Comparison of ENCODE assay signal across 8 mouse cellular contexts in genomic region chr6:86684655-86685011, GRCm38 (mm10). TPM values are rescaled to one million over a fixed set of nuclear protein-coding genes. Genes with fewer than 3 reads are reported as not detected.
DNase-seq lines count a peak whose midpoint lies in the region; ATAC-seq and TF ChIP-seq lines count a peak whose summit lies in the region.

No protein-coding gene starts in this region.

- H3K4me3 ChIP-seq in liver, adult 2 months (ENCODE audit: insufficient read depth, low read depth, low read length), result peak overlapping the region; percentile 8
- H3K4me3 ChIP-seq in embryonic facial prominence, embryonic 12.5 days, result peak overlapping the region; percentile 82
- peak overlapping the region; percentile 75 for H3K4me3 ChIP-seq in hindbrain, postnatal 0 days (ENCODE audit: low read length)
- peak overlapping the region; percentile 83 for H3K4me3 ChIP-seq in midbrain, postnatal 0 days (ENCODE audit: low read depth, low read length)

- no peak for ATAC-seq in embryonic facial prominence, embryonic 12.5 days (ENCODE audit: insufficient number of reproducible peaks, insufficient read depth, low FRiP score, low TSS enrichment)
- ATAC-seq in hindbrain, postnatal 0 days, result peak; percentile 59
- peak; percentile 34; the same call in 1 of the 2 replicates for ATAC-seq in midbrain, postnatal 0 days (ENCODE audit: low FRiP score)

- WGBS in liver, adult 2 months, result 38% methylated on average over 12 of the region's 12 CpGs
- WGBS in embryonic facial prominence, embryonic 12.5 days, result 37% methylated on average over 12 of the region's 12 CpGs
- 36% methylated on average over 12 of the region's 12 CpGs for WGBS in hindbrain, postnatal 0 days
- WGBS in midbrain, postnatal 0 days, result 38% methylated on average over 12 of the region's 12 CpGs

- H3K27ac ChIP-seq in liver, adult 2 months (replicated peaks; ENCODE audit: insufficient read depth, low read depth, low read length), result peak overlapping the region; percentile 32
- H3K27ac ChIP-seq in embryonic facial prominence, embryonic 12.5 days, result no peak overlapping the region
- peak overlapping the region; percentile 45; the same call in 1 of the 2 replicates for H3K27ac ChIP-seq in hindbrain, postnatal 0 days
- peak overlapping the region; percentile 71; the same call in 1 of the 2 replicates for H3K27ac ChIP-seq in midbrain, postnatal 0 days (ENCODE audit: low read depth, low read length)

- peak overlapping the region; percentile 25; the same call in 1 of the 2 replicates for H3K9ac ChIP-seq in liver, adult 2 months (ENCODE audit: low read depth, low read length)
- peak overlapping the region; percentile 86 for H3K9ac ChIP-seq in embryonic facial prominence, embryonic 12.5 days
- H3K9ac ChIP-seq in hindbrain, postnatal 0 days (replicated peaks; ENCODE audit: low read length), result peak overlapping the region; percentile 77
- H3K9ac ChIP-seq in midbrain, postnatal 0 days (replicated peaks; ENCODE audit: low read length, poor library complexity, severe bottlenecking), result peak overlapping the region; percentile 88; the same call in 1 of the 2 replicates

- no peak for TF ChIP-seq POLR2A in liver, adult 2 months (IDR thresholded peaks at IDR 0.05; ENCODE audit: extremely low read depth, insufficient read depth, low read length)

- DNase-seq in liver, adult 2 months (ENCODE audit: extremely low read depth, low read depth, low spot score), result no peak
- no peak for DNase-seq in liver
- DNase-seq in hindbrain, postnatal 0 days (ENCODE audit: low spot score), result no peak
- DNase-seq in midbrain, postnatal 0 days (ENCODE audit: low spot score), result no peak
- DNase-seq in MN1 (ENCODE audit: low spot score), result no peak
- DNase-seq in cerebellum, adult 11 months, result no peak
- no peak for DNase-seq in cerebellum, adult 9-10 months

- peaks cover 14% of the 10 kb centered on the region; the same call in 1 of the 2 replicates for H3K36me3 ChIP-seq in liver, adult 2 months (ENCODE audit: control insufficient read depth, insufficient read depth, low read length)
- peaks cover 37% of the 10 kb centered on the region for H3K36me3 ChIP-seq in embryonic facial prominence, embryonic 12.5 days
- H3K36me3 ChIP-seq in hindbrain, postnatal 0 days (ENCODE audit: insufficient read depth, low read length), result peaks cover 23% of the 10 kb centered on the region
- peaks cover 25% of the 10 kb centered on the region for H3K36me3 ChIP-seq in midbrain, postnatal 0 days (ENCODE audit: insufficient read depth, low read length)

- H3K79me2 ChIP-seq in liver, adult 2 months (ENCODE audit: control insufficient read depth, insufficient read depth, low read length), result no peaks in the 10 kb centered on the region; the same call in 1 of the 2 replicates

- H3K4me2 ChIP-seq in embryonic facial prominence, embryonic 12.5 days (replicated peaks), result peak overlapping the region; percentile 65
- peak overlapping the region; percentile 75 for H3K4me2 ChIP-seq in hindbrain, postnatal 0 days (ENCODE audit: low read depth, low read length)
- peak overlapping the region; percentile 76 for H3K4me2 ChIP-seq in midbrain, postnatal 0 days (ENCODE audit: low read depth, low read length, poor library complexity, severe bottlenecking)

- no peaks in the 10 kb centered on the region for H3K9me3 ChIP-seq in embryonic facial prominence, embryonic 12.5 days
- H3K9me3 ChIP-seq in hindbrain, postnatal 0 days (ENCODE audit: low read length), result no peaks in the 10 kb centered on the region
- no peaks in the 10 kb centered on the region for H3K9me3 ChIP-seq in midbrain, postnatal 0 days (ENCODE audit: low read length)

- no peak for TF ChIP-seq CTCF in liver, adult 2 months (IDR thresholded peaks at IDR 0.05; ENCODE audit: low read depth, low read length)
- no peak for TF ChIP-seq CTCF in hindbrain, postnatal 0 days (IDR thresholded peaks at IDR 0.05; ENCODE audit: low read depth)
- no peak for TF ChIP-seq CTCF in midbrain, postnatal 0 days (IDR thresholded peaks at IDR 0.05)

- peaks cover 2% of the 10 kb centered on the region; the same call in 1 of the 2 replicates for H3K4me1 ChIP-seq in liver, adult 2 months (ENCODE audit: control insufficient read depth, insufficient read depth, low read length)
- H3K4me1 ChIP-seq in embryonic facial prominence, embryonic 12.5 days, result 0 out of 2 replicates have a peak, but pooled peaks cover 8% of the 10 kb centered on the region
- no peaks in the 10 kb centered on the region for H3K4me1 ChIP-seq in hindbrain, postnatal 0 days (ENCODE audit: insufficient read depth, low read length)
- H3K4me1 ChIP-seq in midbrain, postnatal 0 days (ENCODE audit: insufficient read depth, low read length), result no peaks in the 10 kb centered on the region; the same call in 1 of the 2 replicates

- no peaks in the 10 kb centered on the region for H3K27me3 ChIP-seq in liver, adult 2 months (ENCODE audit: control insufficient read depth, insufficient read depth, low read length)
- no peaks in the 10 kb centered on the region for H3K27me3 ChIP-seq in embryonic facial prominence, embryonic 12.5 days
- H3K27me3 ChIP-seq in hindbrain, postnatal 0 days (ENCODE audit: insufficient read depth, low read length), result no peaks in the 10 kb centered on the region
- no peaks in the 10 kb centered on the region for H3K27me3 ChIP-seq in midbrain, postnatal 0 days (ENCODE audit: insufficient read depth, low read length)

RNA-seq across cellular contexts. Expression of gene Snrnp27, which starts 0.3 kb away (rescaled TPM):
- total RNA-seq in liver, adult 2 months (2014; rRNA removed), result 14.3 and 18.7 TPM in 2 replicates
- 6.6 and 8.6 TPM in 2 replicates for polyA plus RNA-seq in liver, adult 2 months (2012; rRNA removed)
- 126 and 128 TPM in 2 replicates for polyA plus RNA-seq in embryonic facial prominence, embryonic 12.5 days (2016; fragmentation: Nextera tagmentation; extraction: Ambion mirVana)
- 12.7 and 21.6 TPM in 2 replicates for total RNA-seq in hindbrain, postnatal 0 days (2014; rRNA removed)
- polyA plus RNA-seq in hindbrain, postnatal 0 days (2015; fragmentation: Nextera tagmentation; extraction: Ambion mirVana), result 107 and 114 TPM in 2 replicates
- 33.4 and 43.1 TPM in 2 replicates for total RNA-seq in midbrain, postnatal 0 days (2014; rRNA removed)
- polyA plus RNA-seq in midbrain, postnatal 0 days (2015; fragmentation: Nextera tagmentation; extraction: Ambion mirVana), result 112 and 113 TPM in 2 replicates

RNA-seq across cellular contexts. Expression of gene Mxd1, which starts 15.7 kb away (rescaled TPM):
- 2.0 and 2.6 TPM in 2 replicates for total RNA-seq in liver, adult 2 months (2014; rRNA removed)
- 2.7 and 2.8 TPM in 2 replicates for polyA plus RNA-seq in liver, adult 2 months (2012; rRNA removed)
- polyA plus RNA-seq in embryonic facial prominence, embryonic 12.5 days (2016; fragmentation: Nextera tagmentation; extraction: Ambion mirVana), result 17.9 and 18.6 TPM in 2 replicates
- total RNA-seq in hindbrain, postnatal 0 days (2014; rRNA removed), result 12.2 and 12.8 TPM in 2 replicates
- polyA plus RNA-seq in hindbrain, postnatal 0 days (2015; fragmentation: Nextera tagmentation; extraction: Ambion mirVana), result 12.0 TPM in 2 replicates
- total RNA-seq in midbrain, postnatal 0 days (2014; rRNA removed), result 12.7 and 16.1 TPM in 2 replicates
- polyA plus RNA-seq in midbrain, postnatal 0 days (2015; fragmentation: Nextera tagmentation; extraction: Ambion mirVana), result 12.8 and 13.1 TPM in 2 replicates

RNA-seq across cellular contexts. Expression of gene Gmcl1, which starts 48.5 kb away (rescaled TPM):
- total RNA-seq in liver, adult 2 months (2014; rRNA removed), result 6.4 and 8.3 TPM in 2 replicates
- polyA plus RNA-seq in liver, adult 2 months (2012; rRNA removed), result 3.4 and 4.0 TPM in 2 replicates
- polyA plus RNA-seq in embryonic facial prominence, embryonic 12.5 days (2016; fragmentation: Nextera tagmentation; extraction: Ambion mirVana), result 63.6 and 66.7 TPM in 2 replicates
- 15.9 and 23.5 TPM in 2 replicates for total RNA-seq in hindbrain, postnatal 0 days (2014; rRNA removed)
- 25.8 and 26.9 TPM in 2 replicates for polyA plus RNA-seq in hindbrain, postnatal 0 days (2015; fragmentation: Nextera tagmentation; extraction: Ambion mirVana)
- total RNA-seq in midbrain, postnatal 0 days (2014; rRNA removed), result 18.0 and 26.7 TPM in 2 replicates
- polyA plus RNA-seq in midbrain, postnatal 0 days (2015; fragmentation: Nextera tagmentation; extraction: Ambion mirVana), result 18.7 and 22.4 TPM in 2 replicates

RNA-seq across cellular contexts. Expression of gene Asprv1, which starts 56.7 kb away (rescaled TPM):
- total RNA-seq in liver, adult 2 months (2014; rRNA removed), result not detected in 2 replicates
- polyA plus RNA-seq in liver, adult 2 months (2012; rRNA removed), result 0.07 and 0.10 TPM in 2 replicates
- polyA plus RNA-seq in embryonic facial prominence, embryonic 12.5 days (2016; fragmentation: Nextera tagmentation; extraction: Ambion mirVana), result 1.7 and 2.1 TPM in 2 replicates
- 0.22 and 0.73 TPM in 2 replicates for total RNA-seq in hindbrain, postnatal 0 days (2014; rRNA removed)
- 0.99 and 1.0 TPM in 2 replicates for polyA plus RNA-seq in hindbrain, postnatal 0 days (2015; fragmentation: Nextera tagmentation; extraction: Ambion mirVana)
- 2.0 and 4.2 TPM in 2 replicates for total RNA-seq in midbrain, postnatal 0 days (2014; rRNA removed)
- polyA plus RNA-seq in midbrain, postnatal 0 days (2015; fragmentation: Nextera tagmentation; extraction: Ambion mirVana), result 1.1 and 1.2 TPM in 2 replicates

Comparison
In these comparisons a context has a peak if more than half of its experiments do, and no peak if none do; other contexts are left out.
1. H3K4me3 ChIP-seq: peak in every context shown above with its lines; median percentile 83 in midbrain, postnatal 0 days; 82 in embryonic facial prominence, embryonic 12.5 days; 75 in hindbrain, postnatal 0 days; 8 in liver, adult 2 months.
2. H3K9ac ChIP-seq: peak in every context shown above with its lines; median percentile 88 in midbrain, postnatal 0 days; 86 in embryonic facial prominence, embryonic 12.5 days; 77 in hindbrain, postnatal 0 days; 25 in liver, adult 2 months.
3. RNA of gene Snrnp27, which starts 0.3 kb away (polyA plus RNA-seq): 126 to 128 TPM in embryonic facial prominence, embryonic 12.5 days, 112 to 113 TPM in midbrain, postnatal 0 days and 107 to 114 TPM in hindbrain, postnatal 0 days; 6.6 to 8.6 TPM in liver, adult 2 months; every median in the first group is over 10 times any median in the second.
4. Peak in every context shown above with its lines, with median percentiles within 50 percentile points of each other: H3K4me2 ChIP-seq.